Mouse (Mus musculus) hindbrain, embryonic 14.5 days (tissue): ENCODE measurements around the gene Arhgap25. TPM values are rescaled to one million over a fixed set of nuclear protein-coding genes. Genes with fewer than 3 reads are reported as not detected.
"Not testable (repeated sequence)": the region's sequence is repeated elsewhere in the genome, so short reads cannot be mapped to it uniquely, and the experiment has no call there.

Experiments used
- ATAC-seq: fragments of 200-750 bp; cut with Nextera tagmentation; 2 replicates; pipeline ENCODE4 v1.8.0; 2017; ENCODE audit warnings: moderate number of reproducible peaks, mild to moderate bottlenecking, moderate TSS enrichment, moderate library complexity; ENCODE audit not compliant: low FRiP score
- DNase-seq: peaks from one replicate; pipeline ENCODE4 v3.0.0-alpha.2; 2015; ENCODE audit warnings: low spot score
- H3K27ac ChIP-seq: fragments of 300-500 bp; sonication (generic); 2 replicates; pipeline ENCODE4 v1.5.1; 2014; ENCODE audit warnings: mild to moderate bottlenecking, moderate library complexity
- H3K27me3 ChIP-seq: fragments of 300-500 bp; sonication (generic); 2 replicates; pipeline ENCODE4 v1.6.1; 2014; ENCODE audit warnings: mild to moderate bottlenecking, low read length, mixed read lengths; ENCODE audit not compliant: control insufficient read depth, insufficient read depth
- H3K36me3 ChIP-seq: fragments of 300-500 bp; sonication (generic); replicated peaks from 2 replicates; pipeline ENCODE4 v1.6.1; 2014; ENCODE audit not compliant: control insufficient read depth, insufficient read depth
- H3K4me1 ChIP-seq: fragments of 300-500 bp; sonication (generic); replicated peaks from 2 replicates; pipeline ENCODE4 v1.6.1; 2014; ENCODE audit warnings: antibody characterized with exemption, low read length, mixed read lengths; ENCODE audit not compliant: control insufficient read depth, insufficient read depth
- H3K4me2 ChIP-seq: fragments of 300-500 bp; sonication (generic); replicated peaks from 2 replicates; pipeline ENCODE4 v1.6.1; 2014; ENCODE audit warnings: mild to moderate bottlenecking, moderate library complexity
- H3K4me3 ChIP-seq: fragments of 300-500 bp; sonication (generic); replicated peaks from 2 replicates; pipeline ENCODE4 v1.5.1; 2014; ENCODE audit warnings: mild to moderate bottlenecking, low read length
- H3K9ac ChIP-seq: fragments of 300-500 bp; sonication (generic); 2 replicates; pipeline ENCODE4 v1.6.1; 2014
- H3K9me3 ChIP-seq: fragments of 300-500 bp; sonication (generic); 2 replicates; pipeline ENCODE4 v1.6.1; 2016; ENCODE audit warnings: low read length; ENCODE audit not compliant: control insufficient read depth
- WGBS: fragments of 180-500 bp; shearing (Covaris S2); extraction: QIAGEN DNeasy Blood & Tissue Kit; methylation state at CpG from one replicate; pipeline ENCODE4 v1.1.7; 2014; 5-methylcytosine and 5-hydroxymethylcytosine counted together
- polyA plus RNA-seq: library from polyadenylated mRNA; unstranded; fragments of >200 nt; fragmentation: Nextera tagmentation; extraction: Ambion mirVana; gene quantifications from 2 replicates; pipeline ENCODE4 v1.2.1, GENCODE M21; 2014

The Arhgap25 gene
- 2.8 and 3.2 TPM in 2 replicates for polyA plus RNA-seq

GRCm38 (mm10) chr6:87532953-87533710 lies at the start of gene Arhgap25:
Arhgap25 (minus strand) TSS chr6:87533259.
- Histone ChIP-seq H3K27me3 (no peaks in the 10 kb centered on the region), H3K27ac (no peak within 1 kb of the TSS), H3K4me1 (no peaks in the 10 kb centered on the region), H3K36me3 (no peaks in the 10 kb centered on the region), H3K4me3 (no peak within 1 kb of the TSS), H3K9ac (no peak within 1 kb of the TSS), H3K9me3 (no peaks in the 10 kb centered on the region), H3K4me2 (no peak within 1 kb of the TSS)
- DNase-seq (no peak), ATAC-seq (no peak)
- WGBS, result 68% methylated on average over 14 of the region's 14 CpGs

GRCm38 (mm10) chr6:87582456-87582855 lies 49.4 kb upstream of the Arhgap25 start:
- H3K36me3 ChIP-seq, result no peaks in the 10 kb centered on the region
- ATAC-seq, result no peak
- H3K9ac ChIP-seq, result no peak overlapping the region
- no peaks in the 10 kb centered on the region for H3K4me1 ChIP-seq
- whole genome bisulfite sequencing, result 75% methylated on average over 6 of the region's 6 CpGs
- H3K27me3 ChIP-seq, result no peaks in the 10 kb centered on the region
- no peak for DNase-seq
- H3K9me3 ChIP-seq, result no peaks in the 10 kb centered on the region
- H3K4me2 ChIP-seq, result no peak overlapping the region
- H3K4me3 ChIP-seq, result no peak overlapping the region
- no peak overlapping the region for H3K27ac ChIP-seq

- H3K4me3 ChIP-seq, result no peak overlapping the region
- ATAC-seq (no peak), DNase-seq (no peak)
- no peaks in the 10 kb centered on the region for H3K27me3 ChIP-seq
- WGBS, result 93% methylated on average over 18 of the region's 18 CpGs
- no peaks in the 10 kb centered on the region for H3K36me3 ChIP-seq
- no peak overlapping the region for H3K4me2 ChIP-seq
- H3K4me1 ChIP-seq, result no peaks in the 10 kb centered on the region
- no peak overlapping the region for H3K9ac ChIP-seq
- no peak overlapping the region for H3K27ac ChIP-seq
- H3K9me3 ChIP-seq, result no peaks in the 10 kb centered on the region
Measured at GRCm38 (mm10) chr6:87581581-87581980, 48.5 kb upstream of the Arhgap25 start.

- no peaks in the 10 kb centered on the region for H3K4me1 ChIP-seq
- H3K27me3 ChIP-seq, result no peaks in the 10 kb centered on the region
- H3K36me3 ChIP-seq, result no peaks in the 10 kb centered on the region
- H3K4me3 ChIP-seq, result no peak overlapping the region
- no peak overlapping the region for H3K27ac ChIP-seq
- H3K4me2 ChIP-seq, result no peak overlapping the region
- H3K9ac ChIP-seq, result no peak overlapping the region
- ATAC-seq (no peak), DNase-seq (no peak)
- 82% methylated on average over 15 of the region's 15 CpGs for WGBS
- no peaks in the 10 kb centered on the region for H3K9me3 ChIP-seq
Measured at GRCm38 (mm10) chr6:87581071-87581470, 48.0 kb upstream of the Arhgap25 start.

- Histone ChIP-seq H3K9me3 (no peaks in the 10 kb centered on the region), H3K4me3 (no peak overlapping the region), H3K4me2 (no peak overlapping the region), H3K27me3 (no peaks in the 10 kb centered on the region), H3K9ac (no peak overlapping the region), H3K27ac (no peak overlapping the region), H3K36me3 (no peaks in the 10 kb centered on the region), H3K4me1 (no peaks in the 10 kb centered on the region)
- DNase-seq (peak; percentile 59), ATAC-seq (no peak)
- 42% methylated on average over 9 of the region's 9 CpGs for WGBS
Measured at GRCm38 (mm10) chr6:87578247-87578646, 45.2 kb upstream of the Arhgap25 start.

- DNase-seq (no peak), ATAC-seq (no peak)
- H3K27ac ChIP-seq, result no peak overlapping the region
- H3K9me3 ChIP-seq, result no peaks in the 10 kb centered on the region
- no peak overlapping the region for H3K4me3 ChIP-seq
- no peak overlapping the region for H3K9ac ChIP-seq
- H3K4me2 ChIP-seq, result no peak overlapping the region
- H3K36me3 ChIP-seq, result no peaks in the 10 kb centered on the region
- H3K4me1 ChIP-seq, result no peaks in the 10 kb centered on the region
- WGBS, result 47% methylated on average over 4 of the region's 4 CpGs
- no peaks in the 10 kb centered on the region for H3K27me3 ChIP-seq
Measured at GRCm38 (mm10) chr6:87576648-87577330, 43.7 kb upstream of the Arhgap25 start.

GRCm38 (mm10) chr6:87571863-87572262 lies 38.8 kb upstream of the Arhgap25 start:
- H3K4me3 ChIP-seq, result not testable (repeated sequence)

GRCm38 (mm10) chr6:87567686-87568593 lies 34.9 kb upstream of the Arhgap25 start:
- H3K36me3 ChIP-seq, result no peaks in the 10 kb centered on the region
- WGBS, result 60% methylated on average over 9 of the region's 9 CpGs
- H3K9me3 ChIP-seq, result no peaks in the 10 kb centered on the region
- DNase-seq, result no peak
- no peak for ATAC-seq
- H3K27ac ChIP-seq, result no peak overlapping the region
- no peaks in the 10 kb centered on the region for H3K4me1 ChIP-seq
- H3K27me3 ChIP-seq, result no peaks in the 10 kb centered on the region
- H3K9ac ChIP-seq, result no peak overlapping the region
- H3K4me2 ChIP-seq, result no peak overlapping the region
- no peak overlapping the region for H3K4me3 ChIP-seq

More at GRCm38 (mm10) chr6:87571863-87572262, 38.8 kb upstream of the Arhgap25 start:
- H3K4me1 ChIP-seq, H3K27me3 ChIP-seq, H3K4me2 ChIP-seq, DNase-seq, ATAC-seq, H3K36me3 ChIP-seq, H3K27ac ChIP-seq, H3K9me3 ChIP-seq, H3K9ac ChIP-seq: not testable (repeated sequence)

- WGBS, result 81% methylated on average over 5 of the region's 5 CpGs
- DNase-seq, result no peak
- H3K9ac ChIP-seq, result no peak overlapping the region
- no peak for ATAC-seq
- no peaks in the 10 kb centered on the region for H3K4me1 ChIP-seq
- no peaks in the 10 kb centered on the region for H3K27me3 ChIP-seq
- no peaks in the 10 kb centered on the region for H3K36me3 ChIP-seq
- no peak overlapping the region for H3K4me3 ChIP-seq
- H3K9me3 ChIP-seq, result no peaks in the 10 kb centered on the region
- no peak overlapping the region for H3K4me2 ChIP-seq
- no peak overlapping the region for H3K27ac ChIP-seq
Measured at GRCm38 (mm10) chr6:87565166-87565565, 32.1 kb upstream of the Arhgap25 start.
